Mouse (Mus musculus) myocyte (in vitro differentiated cells): Measurements from ENCODE around the gene Sdk1.

ENCODE experiments used
- MAX ChIP-seq: IDR thresholded peaks from one replicate; pipeline ENCODE4 v1.6.1; 2011; ENCODE audit warnings: low read depth, mild to moderate bottlenecking, control low read depth
- MYOG ChIP-seq, 3 experiments: IDR thresholded peaks; one replicate each; pipeline ENCODE4 v1.6.1; 2011; ENCODE audit warnings: control low read depth in 2 of 3, low read depth in 2 of 3, mild to moderate bottlenecking in 2 of 3; ENCODE audit not compliant: insufficient read length in 2 of 3, control insufficient read depth in 1 of 3, insufficient read depth in 1 of 3
- POLR2A ChIP-seq: IDR thresholded peaks from one replicate; pipeline ENCODE4 v1.6.1; 2011; ENCODE audit warnings: low read depth, mild to moderate bottlenecking, control low read depth, moderate library complexity; ENCODE audit not compliant: insufficient read length
- TCF12 ChIP-seq: IDR thresholded peaks from one replicate; pipeline ENCODE4 v1.6.1; 2011; ENCODE audit warnings: mild to moderate bottlenecking, control low read depth; ENCODE audit not compliant: poor library complexity, insufficient read depth, severe bottlenecking
- USF1 ChIP-seq: IDR thresholded peaks from one replicate; pipeline ENCODE4 v1.6.1; 2011; ENCODE audit warnings: low read depth, mild to moderate bottlenecking, control low read depth, moderate library complexity

DNA sequence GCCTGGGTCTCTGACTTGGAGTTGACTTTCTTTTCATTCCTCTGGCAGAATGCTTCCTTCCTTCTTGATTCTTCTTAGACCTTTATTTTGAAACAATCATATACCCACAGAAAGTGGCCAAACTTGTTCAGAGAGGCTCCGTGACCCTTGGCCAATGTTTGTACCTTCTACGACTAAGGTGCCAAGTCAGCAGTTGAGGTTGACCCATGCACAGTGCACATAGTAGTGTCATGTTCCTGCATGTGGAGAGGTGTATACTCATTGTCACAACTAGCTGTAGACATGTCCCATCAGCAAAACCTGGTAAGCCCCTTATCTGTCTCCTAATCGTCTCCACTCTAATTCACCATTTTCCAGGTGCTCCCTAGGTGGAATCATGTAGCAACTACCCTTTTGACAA lies 530.2 kb downstream of the Sdk1 start:
- TF ChIP-seq MAX (no peak), POLR2A (no peak), TCF12 (no peak), MYOG (IDR thresholded peaks at IDR 0.05; ENCODE audit: control insufficient read depth in 1 of 3, insufficient read depth in 1 of 3, insufficient read length in 2 of 3, low read depth in 2 of 3) (no peak), USF1 (no peak)
